Mouse (Mus musculus) lung, postnatal 36 days (tissue): ENCODE measurements around the gene Polg2.

Experiments used
- DNase-seq: peaks from one replicate; pipeline ENCODE4 v3.0.0; 2022; ENCODE audit warnings: mixed read lengths

Gene Polg2

GRCm38 (mm10) chr11:106723611-106724125, 55.7 kb downstream of the Polg2 start:
- no peak for DNase-seq

DNA sequence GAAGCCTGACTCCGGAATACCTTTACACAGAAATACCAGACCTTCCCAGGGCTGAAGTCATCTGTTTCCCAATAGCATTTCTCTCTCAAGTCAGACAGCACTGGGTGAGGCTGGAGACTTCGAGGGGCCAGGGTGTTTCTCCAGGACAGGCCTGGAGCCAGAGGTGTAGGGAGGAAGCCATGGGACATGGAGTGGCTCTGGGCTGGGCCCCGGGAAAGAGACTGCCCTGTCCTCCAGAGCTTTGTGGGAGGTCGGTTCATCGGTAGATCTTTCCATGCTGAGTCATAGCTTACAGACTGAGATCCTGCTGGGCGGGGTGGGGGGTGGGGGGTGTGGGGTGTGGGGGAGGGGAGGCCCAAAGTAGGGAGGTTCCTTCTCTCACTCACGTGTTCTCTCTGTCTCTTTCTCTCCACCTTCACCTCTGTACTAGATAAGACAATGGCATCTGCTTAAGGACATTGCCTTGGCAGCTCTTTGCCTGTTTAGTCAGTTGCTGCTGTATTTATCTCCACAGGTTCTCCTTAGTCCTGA, 56.4 kb downstream of the Polg2 start:
- peak; percentile 51 for DNase-seq

DNA sequence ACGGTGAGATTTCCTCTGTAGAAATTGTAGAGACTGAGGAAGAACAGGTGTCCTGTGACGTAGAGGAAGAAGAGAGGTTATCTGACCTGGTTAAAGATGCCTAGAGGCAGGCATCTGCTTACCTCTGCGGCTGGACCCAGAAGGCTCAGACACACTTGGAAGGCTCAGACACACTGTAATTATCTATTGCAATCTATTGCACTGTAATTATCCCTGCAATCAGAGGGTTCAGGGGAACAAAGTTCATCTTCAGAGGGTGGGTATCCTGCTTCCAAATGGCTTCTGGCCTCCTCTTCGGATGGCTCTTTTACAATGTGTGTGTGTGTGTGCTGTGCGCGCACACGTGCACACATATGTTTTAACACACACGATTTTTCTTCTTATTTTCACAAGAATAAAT, 59.0 kb downstream of the Polg2 start:
- DNase-seq = no peak
